Mouse (Mus musculus) Muller cell, postnatal 12 days (primary cell): Measurements from ENCODE around the gene Syne2.
"Not testable (repeated sequence)": the region's sequence is repeated elsewhere in the genome, so short reads cannot be mapped to it uniquely, and the experiment has no call there.

ENCODE experiments used
- DNase-seq: peaks from one replicate; pipeline ENCODE4 v3.0.0-alpha.2; 2015; ENCODE audit errors: inconsistent ontology term

Syne2 gene

GRCm38 (mm10) chr12:76095117-76096035 is 277.4 kb downstream of the Syne2 start:
- DNase-seq, result no peak

- DNase-seq, result no peak
Measured at GRCm38 (mm10) chr12:76102621-76103020, 284.7 kb downstream of the Syne2 start.

- no peak for DNase-seq
Measured at GRCm38 (mm10) chr12:76104596-76105351, 286.8 kb downstream of the Syne2 start.

GRCm38 (mm10) chr12:76109646-76110405 is 291.9 kb downstream of the Syne2 start:
- no peak for DNase-seq

- no peak for DNase-seq
Measured at GRCm38 (mm10) chr12:76111046-76111445, 293.1 kb downstream of the Syne2 start.

GRCm38 (mm10) chr12:76116577-76116976 is 298.6 kb downstream of the Syne2 start:
- DNase-seq, result no peak

- peak; percentile 72 for DNase-seq
Measured at GRCm38 (mm10) chr12:76117632-76118153, 299.8 kb downstream of the Syne2 start.

GRCm38 (mm10) chr12:76123223-76123622 is 305.3 kb downstream of the Syne2 start:
- no peak for DNase-seq

- no peak for DNase-seq
Measured at GRCm38 (mm10) chr12:76128306-76128705, 310.4 kb downstream of the Syne2 start.

GRCm38 (mm10) chr12:76128831-76129230 is 310.9 kb downstream of the Syne2 start:
- DNase-seq, result no peak

GRCm38 (mm10) chr12:76130281-76130680 is 312.3 kb downstream of the Syne2 start:
- DNase-seq, result peak; percentile 17

- no peak for DNase-seq
Measured at GRCm38 (mm10) chr12:76130891-76131290, 313.0 kb downstream of the Syne2 start.

- no peak for DNase-seq
Measured at GRCm38 (mm10) chr12:76132591-76132990, 314.7 kb downstream of the Syne2 start.

- not testable (repeated sequence) for DNase-seq
Measured at GRCm38 (mm10) chr12:76133081-76133480, 315.1 kb downstream of the Syne2 start.

- no peak for DNase-seq
Measured at GRCm38 (mm10) chr12:76136701-76137100, 318.8 kb downstream of the Syne2 start.

- peak; percentile 12 for DNase-seq
Measured at GRCm38 (mm10) chr12:76152389-76152788, 334.5 kb downstream of the Syne2 start.
